Mouse (Mus musculus): ENCODE measurements around the gene Trf. TPM values are rescaled to one million over a fixed set of nuclear protein-coding genes. Genes with fewer than 3 reads are reported as not detected.

Trf gene
- polyA plus RNA-seq, 1 experiment from 2014 or later: 22,262 TPM

DNA sequence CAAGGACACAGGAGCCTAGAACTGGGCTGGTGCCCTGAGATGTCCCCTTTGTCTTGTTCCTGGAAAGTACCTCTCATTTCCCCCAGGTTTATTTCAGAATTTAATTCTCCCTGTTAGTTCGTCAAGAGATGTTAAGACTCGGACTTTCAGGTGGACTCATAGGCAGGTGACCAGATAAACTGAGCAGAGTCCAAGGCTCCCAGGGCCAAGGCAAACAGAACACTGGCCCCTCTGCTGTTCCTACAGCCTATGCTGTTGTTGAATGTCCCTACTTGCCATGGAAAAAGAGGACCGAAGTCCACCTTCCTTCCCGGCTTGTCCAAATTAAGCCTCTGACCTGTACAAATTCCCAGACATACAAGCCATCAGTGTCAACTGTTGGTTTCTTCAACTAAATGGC is 13.4 kb upstream of the Trf start:
- peak overlapping the region; percentile 75 for H3K27ac ChIP-seq (ENCODE audit: low read length)

DNA sequence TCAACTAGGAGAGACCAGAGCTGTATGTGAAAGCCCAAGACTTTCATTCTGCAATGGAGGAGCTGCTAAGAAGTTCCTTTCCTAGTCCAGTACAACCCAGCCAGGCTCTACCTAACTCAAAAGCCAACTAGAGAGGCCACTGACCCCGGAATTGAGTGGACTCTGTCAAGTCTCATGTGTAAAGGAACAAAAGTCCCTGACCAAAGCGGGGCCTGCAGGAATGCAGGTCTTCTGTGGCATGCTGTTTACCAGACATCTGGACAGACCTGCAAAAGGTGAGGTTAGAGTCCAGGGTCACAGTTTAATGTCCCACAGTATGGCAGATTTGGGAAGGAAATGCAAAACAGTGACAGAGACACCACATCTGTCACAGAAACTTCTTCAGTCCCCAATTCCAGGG is 11.0 kb upstream of the Trf start:
- H3K9ac ChIP-seq (ENCODE audit: low read depth, low read length): no peak overlapping the region
- H3K4me3 ChIP-seq (ENCODE audit: low read depth, low read length): no peak overlapping the region
- no peaks in the 10 kb centered on the region for H3K36me3 ChIP-seq (ENCODE audit: control insufficient read depth, insufficient read depth)
- no peaks in the 10 kb centered on the region for H3K27me3 ChIP-seq (ENCODE audit: control insufficient read depth, insufficient read depth, low read depth, low read length)
- ATAC-seq (ENCODE audit: low read depth): peak; percentile 60
- peaks cover 4% of the 10 kb centered on the region for H3K4me1 ChIP-seq (ENCODE audit: control insufficient read depth, low read depth, low read length)
- H3K9me3 ChIP-seq (replicated peaks; ENCODE audit: control insufficient read depth, low read length): no peaks in the 10 kb centered on the region
- H3K27ac ChIP-seq (ENCODE audit: low read length): peak overlapping the region; percentile 74
- H3K4me2 ChIP-seq (ENCODE audit: low read depth, low read length): no peak overlapping the region
- WGBS (ENCODE audit: insufficient replicate concordance): 47% methylated on average over 2 of the region's 2 CpGs

More for the DNA sequence above, 13.4 kb upstream of the Trf start:
- Histone ChIP-seq H3K4me3 (ENCODE audit: low read depth, low read length) (no peak overlapping the region), H3K27me3 (ENCODE audit: control insufficient read depth, insufficient read depth, low read depth, low read length) (no peaks in the 10 kb centered on the region), H3K4me2 (ENCODE audit: low read depth, low read length) (no peak overlapping the region; the same call in 1 of the 2 replicates), H3K9ac (ENCODE audit: low read depth, low read length) (no peak overlapping the region), H3K9me3 (replicated peaks; ENCODE audit: control insufficient read depth, low read length) (no peaks in the 10 kb centered on the region), H3K36me3 (ENCODE audit: control insufficient read depth, insufficient read depth) (no peaks in the 10 kb centered on the region), H3K4me1 (ENCODE audit: control insufficient read depth, low read depth, low read length) (peaks cover 9% of the 10 kb centered on the region)
- WGBS (ENCODE audit: insufficient replicate concordance): 58% methylated on average over 4 of the region's 4 CpGs
- peak; percentile 84 for ATAC-seq (ENCODE audit: low read depth)

DNA sequence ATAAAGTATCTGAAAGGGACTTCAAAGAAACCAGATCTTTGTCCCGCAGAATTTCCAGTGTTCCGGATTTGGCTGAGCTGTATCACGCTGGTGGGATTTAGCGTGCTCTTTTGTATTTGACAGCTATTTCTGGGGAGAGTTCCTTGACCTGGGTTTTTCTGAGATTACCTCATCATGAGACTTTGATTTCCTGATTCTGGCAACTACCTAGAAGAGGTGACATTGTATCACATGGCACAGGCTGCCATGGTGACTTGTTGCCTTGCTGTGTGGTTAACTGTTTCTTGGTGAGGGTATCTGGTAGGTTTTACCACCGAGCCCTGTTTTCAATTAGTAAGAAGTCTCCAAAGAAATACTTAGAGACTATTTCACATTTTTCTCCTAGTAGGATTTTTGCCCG is 9.2 kb upstream of the Trf start:
- WGBS (ENCODE audit: insufficient replicate concordance): 74% methylated on average over 6 of the region's 6 CpGs
- Histone ChIP-seq H3K9ac (ENCODE audit: low read depth, low read length) (no peak overlapping the region), H3K4me3 (ENCODE audit: low read depth, low read length) (no peak overlapping the region), H3K27me3 (ENCODE audit: control insufficient read depth, insufficient read depth, low read depth, low read length) (no peaks in the 10 kb centered on the region), H3K27ac (ENCODE audit: low read length) (no peak overlapping the region), H3K4me2 (ENCODE audit: low read depth, low read length) (no peak overlapping the region), H3K36me3 (ENCODE audit: control insufficient read depth, insufficient read depth) (no peaks in the 10 kb centered on the region), H3K9me3 (replicated peaks; ENCODE audit: control insufficient read depth, low read length) (no peaks in the 10 kb centered on the region), H3K4me1 (ENCODE audit: control insufficient read depth, low read depth, low read length) (peaks cover 4% of the 10 kb centered on the region)
- no peak for ATAC-seq (ENCODE audit: low read depth)

DNA sequence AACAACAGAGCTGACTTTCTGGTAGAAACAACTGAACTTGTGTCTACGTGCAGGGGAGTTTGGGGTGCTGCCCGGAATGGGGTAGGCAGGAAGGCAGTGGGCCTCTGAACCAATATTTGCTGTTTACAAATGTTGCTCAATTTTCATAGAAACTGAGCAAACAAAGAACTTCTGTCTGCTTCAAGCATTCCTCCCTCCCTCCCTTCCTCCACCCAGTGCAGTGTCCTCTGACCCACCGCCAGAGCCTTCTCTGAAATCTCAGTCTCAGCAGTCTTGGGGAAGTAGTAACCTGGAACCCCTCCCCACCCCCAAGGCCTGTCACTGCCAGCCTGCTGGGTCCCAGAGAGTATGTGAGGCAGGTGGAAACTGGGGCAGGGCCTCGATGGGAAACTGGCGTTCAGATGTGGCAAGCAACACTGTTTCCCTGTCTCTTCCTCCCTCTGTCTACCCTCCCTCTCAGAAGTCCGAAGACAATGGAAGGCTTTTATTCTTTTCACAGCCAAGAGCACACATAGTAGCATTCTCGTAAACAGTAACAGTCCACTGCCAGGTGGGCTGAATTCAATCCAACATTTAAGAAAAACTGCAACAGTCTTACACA is 4.4 kb upstream of the Trf start:
- Histone ChIP-seq H3K27ac (ENCODE audit: low read length) (peak overlapping the region; percentile 84), H3K4me3 (ENCODE audit: low read depth, low read length) (no peak overlapping the region), H3K4me1 (ENCODE audit: control insufficient read depth, low read depth, low read length) (peaks cover 14% of the 10 kb centered on the region), H3K36me3 (ENCODE audit: control insufficient read depth, insufficient read depth) (no peaks in the 10 kb centered on the region), H3K9me3 (replicated peaks; ENCODE audit: control insufficient read depth, low read length) (no peaks in the 10 kb centered on the region), H3K27me3 (ENCODE audit: control insufficient read depth, insufficient read depth, low read depth, low read length) (no peaks in the 10 kb centered on the region), H3K9ac (ENCODE audit: low read depth, low read length) (no peak overlapping the region), H3K4me2 (ENCODE audit: low read depth, low read length) (no peak overlapping the region)
- peak; percentile 56 for ATAC-seq (ENCODE audit: low read depth)
- WGBS (ENCODE audit: insufficient replicate concordance): 39% methylated on average over 7 of the region's 7 CpGs

GRCm38 (mm10) chr9:103234059-103234458 is 3.8 kb upstream of the Trf start:
- H3K36me3 ChIP-seq (ENCODE audit: control insufficient read depth, insufficient read depth): no peaks in the 10 kb centered on the region
- peak; percentile 20; the same call in 1 of the 2 replicates for ATAC-seq (ENCODE audit: low read depth)
- no peak overlapping the region for H3K9ac ChIP-seq (ENCODE audit: low read depth, low read length)
- H3K4me1 ChIP-seq (ENCODE audit: control insufficient read depth, low read depth, low read length): peaks cover 13% of the 10 kb centered on the region
- no peak overlapping the region for H3K4me2 ChIP-seq (ENCODE audit: low read depth, low read length)
- H3K9me3 ChIP-seq (replicated peaks; ENCODE audit: control insufficient read depth, low read length): no peaks in the 10 kb centered on the region
- WGBS (ENCODE audit: insufficient replicate concordance): 26% methylated on average over 7 of the region's 7 CpGs
- H3K27ac ChIP-seq (ENCODE audit: low read length): peak overlapping the region; percentile 84
- H3K27me3 ChIP-seq (ENCODE audit: control insufficient read depth, insufficient read depth, low read depth, low read length): no peaks in the 10 kb centered on the region
- no peak overlapping the region for H3K4me3 ChIP-seq (ENCODE audit: low read depth, low read length)

DNA sequence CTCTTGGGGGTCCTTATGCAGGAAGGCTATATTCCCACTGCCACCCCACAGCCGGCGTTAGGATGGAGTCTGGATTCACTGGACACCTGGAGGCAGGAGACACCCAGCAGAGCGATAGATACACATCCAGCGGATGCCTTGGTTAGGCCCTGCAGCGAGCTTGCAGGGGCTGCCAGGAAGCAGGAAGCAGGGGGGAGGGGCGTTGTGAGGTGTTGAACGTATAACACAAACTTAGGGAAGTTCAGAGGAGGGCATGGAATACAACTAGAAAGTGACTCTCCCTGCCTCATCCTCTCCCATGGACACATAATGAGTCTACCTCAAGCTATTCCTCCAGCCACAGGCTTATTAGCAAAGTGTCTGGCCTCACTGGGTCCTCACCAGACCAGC is 2.8 kb upstream of the Trf start:
- no peak overlapping the region for H3K9ac ChIP-seq (ENCODE audit: low read depth, low read length)
- no peak for ATAC-seq (ENCODE audit: low read depth)
- no peak overlapping the region for H3K4me3 ChIP-seq (ENCODE audit: low read depth, low read length)
- peak overlapping the region; percentile 26; the same call in 1 of the 2 replicates for H3K27ac ChIP-seq (ENCODE audit: low read length)
- H3K27me3 ChIP-seq (ENCODE audit: control insufficient read depth, insufficient read depth, low read depth, low read length): no peaks in the 10 kb centered on the region
- WGBS (ENCODE audit: insufficient replicate concordance): 31% methylated on average over 7 of the region's 7 CpGs
- no peaks in the 10 kb centered on the region for H3K9me3 ChIP-seq (replicated peaks; ENCODE audit: control insufficient read depth, low read length)
- H3K4me1 ChIP-seq (ENCODE audit: control insufficient read depth, low read depth, low read length): peaks cover 12% of the 10 kb centered on the region
- no peak overlapping the region for H3K4me2 ChIP-seq (ENCODE audit: low read depth, low read length)
- H3K36me3 ChIP-seq (ENCODE audit: control insufficient read depth, insufficient read depth): no peaks in the 10 kb centered on the region

DNA sequence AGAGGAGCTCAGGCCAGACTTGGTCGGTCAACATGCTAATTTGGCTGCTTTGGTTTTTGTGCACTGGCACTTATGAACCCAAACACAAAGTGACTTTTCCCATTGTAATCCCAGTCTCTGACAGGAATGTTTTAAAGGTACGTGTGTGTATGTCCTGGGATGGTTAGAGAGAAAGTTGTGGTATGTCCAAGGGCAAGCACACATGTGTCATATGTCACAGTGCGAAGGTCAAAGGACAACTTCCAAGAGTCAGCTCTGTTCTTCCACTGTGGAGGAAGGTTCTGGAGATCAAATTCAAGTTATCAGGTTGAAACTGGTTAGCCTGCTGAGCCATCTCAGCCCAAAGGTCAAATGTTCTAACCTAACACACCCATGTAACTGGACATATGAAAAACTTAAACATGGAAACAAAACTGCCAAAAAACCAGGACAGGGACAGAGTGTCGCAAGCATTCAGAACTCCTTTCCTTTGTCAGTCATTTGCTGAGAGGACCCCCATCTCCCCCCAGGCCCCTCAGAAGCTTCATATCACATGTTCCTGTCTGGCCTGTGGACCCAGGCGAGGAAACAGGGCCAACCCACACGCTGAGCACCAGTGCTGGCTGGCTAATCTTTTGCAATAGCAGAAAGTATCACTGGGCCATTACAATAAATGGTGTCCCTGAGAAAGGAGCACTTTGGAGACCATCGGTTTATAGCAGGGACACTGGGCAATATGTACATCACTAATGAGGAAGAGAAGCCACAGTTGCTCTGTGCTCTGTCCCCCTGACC is 2.2 kb upstream of the Trf start:
- H3K9me3 ChIP-seq (replicated peaks; ENCODE audit: control insufficient read depth, low read length): no peaks in the 10 kb centered on the region
- no peak overlapping the region for H3K9ac ChIP-seq (ENCODE audit: low read depth, low read length)
- H3K36me3 ChIP-seq (ENCODE audit: control insufficient read depth, insufficient read depth): no peaks in the 10 kb centered on the region
- H3K27ac ChIP-seq (ENCODE audit: low read length): peak overlapping the region; percentile 26; the same call in 1 of the 2 replicates
- no peak overlapping the region for H3K4me3 ChIP-seq (ENCODE audit: low read depth, low read length)
- no peak overlapping the region for H3K4me2 ChIP-seq (ENCODE audit: low read depth, low read length)
- no peaks in the 10 kb centered on the region for H3K27me3 ChIP-seq (ENCODE audit: control insufficient read depth, insufficient read depth, low read depth, low read length)
- peaks cover 12% of the 10 kb centered on the region for H3K4me1 ChIP-seq (ENCODE audit: control insufficient read depth, low read depth, low read length)
- WGBS (ENCODE audit: insufficient replicate concordance): 52% methylated on average over 7 of the region's 7 CpGs
- ATAC-seq (ENCODE audit: low read depth): no peak

DNA sequence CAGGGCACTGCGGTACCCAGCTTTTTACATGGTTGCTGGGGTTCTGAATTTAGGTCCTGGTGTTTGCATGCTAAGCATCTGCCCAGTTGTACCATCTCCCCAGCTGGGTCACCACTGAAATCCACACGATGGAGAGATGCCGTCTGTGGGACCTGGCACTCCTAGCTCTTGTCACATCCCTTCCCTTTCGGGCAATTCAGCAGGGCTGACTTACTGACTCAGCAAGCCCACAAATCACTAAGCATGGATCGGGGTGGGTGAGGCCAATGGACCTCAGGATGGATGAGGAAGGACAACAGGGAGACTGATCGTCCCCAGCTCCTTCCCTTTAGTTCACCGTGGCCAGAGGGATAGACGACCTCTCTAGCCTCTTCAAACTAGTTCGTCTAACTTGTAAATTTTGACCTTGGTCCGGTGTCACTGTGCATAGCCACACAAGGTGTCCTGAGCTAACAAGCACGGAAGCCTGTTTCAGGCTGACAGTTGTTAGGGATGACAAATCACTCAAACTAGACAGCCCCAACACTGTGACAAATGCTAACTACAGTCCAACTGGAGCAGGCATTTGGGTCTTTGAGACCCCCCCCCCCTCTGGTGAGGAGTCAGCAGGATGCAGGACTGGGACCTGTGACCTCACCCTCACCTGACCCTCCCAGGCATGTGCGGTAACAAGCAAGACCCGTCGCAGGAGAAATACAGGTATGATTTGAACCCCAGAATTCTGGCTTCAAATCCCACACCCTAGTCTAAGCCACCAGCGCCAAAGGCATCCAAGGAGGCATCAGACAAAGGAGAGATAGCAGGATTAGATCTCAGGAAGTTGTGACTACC is 992 bp downstream of the Trf start:
- peak overlapping the region; percentile 43 for H3K9ac ChIP-seq (ENCODE audit: low read depth, low read length)
- H3K27ac ChIP-seq (ENCODE audit: low read length): peak overlapping the region; percentile 67
- no peak for ATAC-seq (ENCODE audit: low read depth)
- peak overlapping the region; percentile 49 for H3K4me2 ChIP-seq (ENCODE audit: low read depth, low read length)
- no peaks in the 10 kb centered on the region for H3K27me3 ChIP-seq (ENCODE audit: control insufficient read depth, insufficient read depth, low read depth, low read length)
- peak overlapping the region; percentile 47 for H3K4me3 ChIP-seq (ENCODE audit: low read depth, low read length)
- 58% methylated on average over 15 of the region's 15 CpGs for WGBS (ENCODE audit: insufficient replicate concordance)
- H3K4me1 ChIP-seq (ENCODE audit: control insufficient read depth, low read depth, low read length): peaks cover 12% of the 10 kb centered on the region
- no peaks in the 10 kb centered on the region for H3K9me3 ChIP-seq (replicated peaks; ENCODE audit: control insufficient read depth, low read length)
- H3K36me3 ChIP-seq (ENCODE audit: control insufficient read depth, insufficient read depth): no peaks in the 10 kb centered on the region
